ENCODE assay signal across 9 mouse cellular contexts in the genomic region with DNA sequence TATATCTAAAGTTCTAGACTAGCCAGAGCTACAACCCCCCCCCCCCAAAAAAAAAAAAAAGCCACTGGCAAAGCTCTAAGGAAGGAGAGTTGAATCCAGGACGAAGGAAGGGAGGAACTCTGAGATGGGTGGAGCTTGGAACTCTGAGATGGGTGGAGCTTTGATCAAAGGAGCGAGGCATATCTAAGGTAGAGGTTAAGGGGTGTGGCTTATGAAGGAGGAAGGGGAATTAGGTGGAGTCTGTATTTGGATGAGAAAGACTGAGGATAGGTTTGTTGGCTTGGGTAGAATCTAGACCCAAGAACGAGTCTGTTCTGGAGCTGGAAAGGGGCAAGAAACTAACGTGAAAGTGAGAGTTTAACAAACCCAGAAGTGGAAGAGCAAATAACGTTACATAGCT. TPM values are rescaled to one million over a fixed set of nuclear protein-coding genes. Genes with fewer than 3 reads are reported as not detected.
DNase-seq lines count a peak whose midpoint lies in the region; ATAC-seq and TF ChIP-seq lines count a peak whose summit lies in the region.
"Had no signal": no experiment of that assay in that cellular context is flagged by ENCODE, and none has a peak within 500 bp of the region (broad histone marks: within the 10 kb centered on the region; RNA-seq: fewer than 3 reads in every experiment).

No protein-coding gene starts in this region.

- no peaks in the 10 kb centered on the region for H3K36me3 ChIP-seq in kidney, embryonic 15.5 days
- no peaks in the 10 kb centered on the region for H3K36me3 ChIP-seq in embryonic facial prominence, embryonic 14.5 days (ENCODE audit: control insufficient read depth, insufficient read depth, low read length)
- peaks cover 6% of the 10 kb centered on the region; the same call in 1 of the 2 replicates for H3K36me3 ChIP-seq in limb, embryonic 12.5 days
- no peaks in the 10 kb centered on the region for H3K36me3 ChIP-seq in midbrain, postnatal 0 days (ENCODE audit: insufficient read depth, low read length)

- no peak for DNase-seq in kidney, adult 18-20 months
- no peak for DNase-seq in embryonic facial prominence, embryonic 14.5 days (ENCODE audit: low spot score)
- no peak for DNase-seq in midbrain, postnatal 0 days (ENCODE audit: low spot score)
- DNase-seq in left cerebral cortex, postnatal 10 days (ENCODE audit: extremely low spot score in 1 of 2, low spot score in 2 of 2): no peak
- DNase-seq in left cerebral cortex, postnatal 14 days (ENCODE audit: low spot score in 2 of 2): no peak
- no peak for DNase-seq in testis, postnatal 14 days (ENCODE audit: low spot score)
- DNase-seq: heart, adult 2 months had no signal

- no peaks in the 10 kb centered on the region for H3K9me3 ChIP-seq in kidney, embryonic 15.5 days (replicated peaks)
- H3K9me3 ChIP-seq in embryonic facial prominence, embryonic 14.5 days (ENCODE audit: control insufficient read depth, low read length): no peaks in the 10 kb centered on the region
- no peaks in the 10 kb centered on the region for H3K9me3 ChIP-seq in limb, embryonic 12.5 days
- H3K9me3 ChIP-seq in midbrain, postnatal 0 days (ENCODE audit: low read length): no peaks in the 10 kb centered on the region

- H3K4me1 ChIP-seq in kidney, embryonic 15.5 days: peaks cover 20% of the 10 kb centered on the region
- peaks cover 6% of the 10 kb centered on the region; the same call in 1 of the 2 replicates for H3K4me1 ChIP-seq in embryonic facial prominence, embryonic 14.5 days (ENCODE audit: control insufficient read depth, insufficient read depth, low read length)
- peaks cover 15% of the 10 kb centered on the region for H3K4me1 ChIP-seq in limb, embryonic 12.5 days (replicated peaks)
- H3K4me1 ChIP-seq in midbrain, postnatal 0 days (ENCODE audit: insufficient read depth, low read length): 0 out of 2 replicates have a peak, but pooled peaks cover 4% of the 10 kb centered on the region

- ATAC-seq in kidney, embryonic 15.5 days (replicated peaks; ENCODE audit: low FRiP score): no peak
- no peak for ATAC-seq in embryonic facial prominence, embryonic 14.5 days (ENCODE audit: low read depth)
- no peak for ATAC-seq in limb, embryonic 12.5 days (ENCODE audit: insufficient number of reproducible peaks, insufficient read depth, low FRiP score, low TSS enrichment, low read depth)
- no peak for ATAC-seq in midbrain, postnatal 0 days (ENCODE audit: low FRiP score)

- no peak for TF ChIP-seq CTCF in midbrain, postnatal 0 days (IDR thresholded peaks at IDR 0.05)

- peak overlapping the region; percentile 39 for H3K4me3 ChIP-seq in kidney, embryonic 15.5 days (replicated peaks)
- H3K4me3 ChIP-seq in embryonic facial prominence, embryonic 14.5 days (ENCODE audit: low read depth, low read length): peak overlapping the region; percentile 41
- H3K4me3 ChIP-seq in limb, embryonic 12.5 days (replicated peaks): no peak overlapping the region; the same call in 1 of the 2 replicates
- H3K4me3 ChIP-seq in midbrain, postnatal 0 days (ENCODE audit: low read depth, low read length): no peak overlapping the region

- 14% methylated on average over 5 of the region's 5 CpGs for WGBS in kidney, embryonic 15.5 days
- WGBS in embryonic facial prominence, embryonic 14.5 days: 10% methylated on average over 5 of the region's 5 CpGs
- 14% methylated on average over 5 of the region's 5 CpGs for WGBS in limb, embryonic 12.5 days
- 11% methylated on average over 5 of the region's 5 CpGs for WGBS in midbrain, postnatal 0 days

- H3K9ac ChIP-seq in kidney, embryonic 15.5 days: no peak overlapping the region
- no peak overlapping the region for H3K9ac ChIP-seq in embryonic facial prominence, embryonic 14.5 days (ENCODE audit: low read depth, low read length)
- no peak overlapping the region for H3K9ac ChIP-seq in limb, embryonic 12.5 days (replicated peaks)
- H3K9ac ChIP-seq in midbrain, postnatal 0 days (replicated peaks; ENCODE audit: low read length, poor library complexity, severe bottlenecking): no peak overlapping the region

- H3K27me3 ChIP-seq in kidney, embryonic 15.5 days: peaks cover 23% of the 10 kb centered on the region
- 0 out of 2 replicates have a peak, but pooled peaks cover 16% of the 10 kb centered on the region for H3K27me3 ChIP-seq in embryonic facial prominence, embryonic 14.5 days (replicated peaks; ENCODE audit: control insufficient read depth, insufficient read depth, low read length)
- H3K27me3 ChIP-seq in limb, embryonic 12.5 days: peaks cover 28% of the 10 kb centered on the region
- peaks cover 8% of the 10 kb centered on the region; the same call in 1 of the 2 replicates for H3K27me3 ChIP-seq in midbrain, postnatal 0 days (ENCODE audit: insufficient read depth, low read length)

- intact Hi-C loops in left cerebral cortex, postnatal 10 days (cut with DNase I): no loop called here
- intact Hi-C loops in left cerebral cortex, postnatal 14 days (cut with DNase I): no loop called here

- peak overlapping the region; percentile 68 for H3K4me2 ChIP-seq in kidney, embryonic 15.5 days
- H3K4me2 ChIP-seq in embryonic facial prominence, embryonic 14.5 days (ENCODE audit: low read depth, low read length): peak overlapping the region; percentile 73
- H3K4me2 ChIP-seq in limb, embryonic 12.5 days: peak overlapping the region; percentile 83
- peak overlapping the region; percentile 85 for H3K4me2 ChIP-seq in midbrain, postnatal 0 days (ENCODE audit: low read depth, low read length, poor library complexity, severe bottlenecking)

- no peak overlapping the region for H3K27ac ChIP-seq in kidney, embryonic 15.5 days
- no peak overlapping the region for H3K27ac ChIP-seq in embryonic facial prominence, embryonic 14.5 days (replicated peaks; ENCODE audit: low read depth, low read length)
- no peak overlapping the region for H3K27ac ChIP-seq in limb, embryonic 12.5 days
- no peak overlapping the region for H3K27ac ChIP-seq in midbrain, postnatal 0 days (ENCODE audit: low read depth, low read length)

RNA-seq across cellular contexts. Expression of a gene that starts 0.5 kb away (rescaled TPM):
- 0.10 and 0.19 TPM in 2 replicates for polyA plus RNA-seq in kidney, embryonic 15.5 days (2015; fragmentation: Nextera tagmentation; extraction: Ambion mirVana)
- polyA plus RNA-seq in embryonic facial prominence, embryonic 14.5 days (2014; fragmentation: Nextera tagmentation; extraction: Ambion mirVana): 1.9 and 2.6 TPM in 2 replicates
- 0.09 TPM in 1 of 2 replicates, not detected in the other for polyA plus RNA-seq in limb, embryonic 12.5 days (2016; fragmentation: Nextera tagmentation; extraction: Ambion mirVana)
- 1.1 TPM in 2 replicates for total RNA-seq in midbrain, postnatal 0 days (2014; rRNA removed)
- 0.70 and 0.80 TPM in 2 replicates for polyA plus RNA-seq in midbrain, postnatal 0 days (2015; fragmentation: Nextera tagmentation; extraction: Ambion mirVana)
- under 1 TPM; 0.17 to 0.32 TPM for total RNA-seq in left cerebral cortex, postnatal 10 days (2021)
- under 1 TPM; 0.26 to 0.27 TPM for total RNA-seq in left cerebral cortex, postnatal 14 days (2021)

RNA-seq across cellular contexts. Expression of a gene that starts 23.2 kb away (rescaled TPM):
- polyA plus RNA-seq in kidney, embryonic 15.5 days (2015; fragmentation: Nextera tagmentation; extraction: Ambion mirVana): 11.9 and 14.9 TPM in 2 replicates
- polyA plus RNA-seq in embryonic facial prominence, embryonic 14.5 days (2014; fragmentation: Nextera tagmentation; extraction: Ambion mirVana): 17.6 and 18.7 TPM in 2 replicates
- 21.5 and 24.2 TPM in 2 replicates for polyA plus RNA-seq in limb, embryonic 12.5 days (2016; fragmentation: Nextera tagmentation; extraction: Ambion mirVana)
- 42.4 and 43.9 TPM in 2 replicates for total RNA-seq in midbrain, postnatal 0 days (2014; rRNA removed)
- polyA plus RNA-seq in midbrain, postnatal 0 days (2015; fragmentation: Nextera tagmentation; extraction: Ambion mirVana): 5.2 and 5.7 TPM in 2 replicates
- 10 to 100 TPM; 18.3 to 18.5 TPM for total RNA-seq in left cerebral cortex, postnatal 10 days (2021)
- 10 to 100 TPM; 13.8 to 15.4 TPM for total RNA-seq in left cerebral cortex, postnatal 14 days (2021)

Comparison
In these comparisons a context has a peak if more than half of its experiments do, and no peak if none do; other contexts are left out.
1. H3K4me3 ChIP-seq: peak in kidney, embryonic 15.5 days (single experiment) and embryonic facial prominence, embryonic 14.5 days (single experiment); none in limb, embryonic 12.5 days (single experiment) and midbrain, postnatal 0 days (single experiment).
2. Peak in every context shown above with its lines, with median percentiles within 50 percentile points of each other: H3K4me2 ChIP-seq.